Mouse (Mus musculus) midbrain, embryonic 13.5 days (tissue): ENCODE measurements around the gene Gm10553. TPM values are rescaled to one million over a fixed set of nuclear protein-coding genes. Genes with fewer than 3 reads are reported as not detected.
"Not testable (repeated sequence)": the region's sequence is repeated elsewhere in the genome, so short reads cannot be mapped to it uniquely, and the experiment has no call there.

ENCODE experiments used
- ATAC-seq: fragments of 200-750 bp; cut with Nextera tagmentation; 2 replicates; pipeline ENCODE4 v1.8.0; 2017; ENCODE audit warnings: mild to moderate bottlenecking, moderate TSS enrichment, moderate library complexity
- H3K27ac ChIP-seq: fragments of 300-500 bp; sonication (generic); 2 replicates; pipeline ENCODE4 v1.5.1; 2015; ENCODE audit warnings: inconsistent platforms, mild to moderate bottlenecking, moderate library complexity
- H3K27me3 ChIP-seq: fragments of 300-500 bp; sonication (generic); 2 replicates; pipeline ENCODE4 v1.6.1; 2015; ENCODE audit warnings: mild to moderate bottlenecking, inconsistent platforms
- H3K36me3 ChIP-seq: fragments of 300-500 bp; sonication (generic); 2 replicates; pipeline ENCODE4 v1.6.1; 2015; ENCODE audit warnings: mild to moderate bottlenecking, inconsistent platforms
- H3K4me1 ChIP-seq: fragments of 300-500 bp; sonication (generic); replicated peaks from 2 replicates; pipeline ENCODE4 v1.6.1; 2015; ENCODE audit warnings: inconsistent platforms
- H3K4me2 ChIP-seq: fragments of 300-500 bp; sonication (generic); replicated peaks from 2 replicates; pipeline ENCODE4 v1.6.1; 2015; ENCODE audit warnings: moderate library complexity, mild to moderate bottlenecking, inconsistent platforms
- H3K4me3 ChIP-seq: fragments of 300-500 bp; sonication (generic); replicated peaks from 2 replicates; pipeline ENCODE4 v1.5.1; 2015; ENCODE audit warnings: mild to moderate bottlenecking, inconsistent platforms
- H3K9ac ChIP-seq: fragments of 300-500 bp; sonication (generic); replicated peaks from 2 replicates; pipeline ENCODE4 v1.6.1; 2015; ENCODE audit warnings: mild to moderate bottlenecking, inconsistent platforms
- H3K9me3 ChIP-seq: fragments of 300-500 bp; sonication (generic); 2 replicates; pipeline ENCODE4 v1.6.1; 2016; ENCODE audit warnings: mild to moderate bottlenecking, inconsistent platforms
- WGBS: fragments of 180-500 bp; shearing (Covaris S2); methylation state at CpG from one replicate; pipeline ENCODE4 v1.1.7; 2015; 5-methylcytosine and 5-hydroxymethylcytosine counted together
- polyA plus RNA-seq: library from polyadenylated mRNA; unstranded; fragments of >200 nt; fragmentation: Nextera tagmentation; extraction: Ambion mirVana; gene quantifications from 2 replicates; pipeline ENCODE4 v1.2.1, GENCODE M21; 2015

Gene Gm10553
- not detected in 2 replicates for polyA plus RNA-seq

DNA sequence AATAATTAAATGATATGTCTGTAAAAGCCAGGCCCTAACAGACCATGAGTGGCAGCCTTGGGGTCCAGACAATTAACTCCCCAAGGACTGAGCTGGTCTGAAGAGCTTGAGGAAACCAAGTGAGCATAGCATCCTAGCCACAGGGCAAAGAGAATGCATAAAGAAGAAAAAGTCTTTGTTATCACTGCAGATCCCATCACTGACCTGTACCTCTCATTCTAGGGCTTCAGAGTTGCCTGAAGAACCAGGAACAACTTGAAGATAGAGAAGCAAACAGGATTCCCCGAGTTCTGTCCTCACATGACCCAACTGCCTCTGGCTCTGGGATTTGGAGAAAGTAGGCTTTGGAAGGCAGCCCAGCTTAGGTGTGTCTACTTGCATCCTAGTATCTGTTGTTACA lies at the start of gene Gm10553:
Gene Gm10553 (plus strand): TSS at position 301 of the 400 bp plus-strand sequence.
- H3K27me3 ChIP-seq, ATAC-seq: not testable (repeated sequence)

DNA sequence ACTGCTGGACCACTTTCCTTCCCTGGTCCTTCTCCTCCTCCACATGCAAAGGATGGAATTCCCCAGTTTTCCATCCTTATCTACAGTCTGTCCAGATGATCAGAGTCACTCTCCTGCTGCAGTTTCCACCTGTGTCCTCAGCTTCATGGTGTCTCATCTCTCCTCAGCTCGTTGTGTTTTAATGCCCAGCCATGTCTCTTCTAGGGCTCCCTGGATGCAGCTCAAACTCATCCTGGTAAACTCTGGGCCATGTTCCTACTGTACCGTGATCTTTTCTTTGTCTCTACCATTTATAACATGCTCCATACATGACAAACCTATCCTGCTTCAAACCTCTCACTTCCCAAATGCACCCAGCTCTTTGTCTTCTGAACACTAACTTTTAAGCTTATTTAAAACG lies 28.3 kb upstream of the Gm10553 start:
- 58% methylated on average over 3 of the region's 3 CpGs for WGBS
- not testable (repeated sequence) for H3K4me3 ChIP-seq, H3K36me3 ChIP-seq, H3K9ac ChIP-seq, H3K4me1 ChIP-seq, ATAC-seq, H3K27me3 ChIP-seq, H3K27ac ChIP-seq, H3K4me2 ChIP-seq, H3K9me3 ChIP-seq

More for the DNA sequence above, at the start of gene Gm10553:
- not testable (repeated sequence) for H3K4me1 ChIP-seq, H3K9ac ChIP-seq, H3K4me3 ChIP-seq, H3K9me3 ChIP-seq, H3K27ac ChIP-seq, H3K4me2 ChIP-seq, H3K36me3 ChIP-seq
- 80% methylated on average over 1 of the region's 1 CpGs for WGBS

GRCm38 (mm10) chr1:85073099-85073498 lies 26.9 kb upstream of the Gm10553 start:
- 71% methylated on average over 3 of the region's 3 CpGs for WGBS
- not testable (repeated sequence) for H3K4me2 ChIP-seq, ATAC-seq, H3K4me3 ChIP-seq, H3K27ac ChIP-seq, H3K4me1 ChIP-seq, H3K27me3 ChIP-seq, H3K9me3 ChIP-seq, H3K36me3 ChIP-seq, H3K9ac ChIP-seq

DNA sequence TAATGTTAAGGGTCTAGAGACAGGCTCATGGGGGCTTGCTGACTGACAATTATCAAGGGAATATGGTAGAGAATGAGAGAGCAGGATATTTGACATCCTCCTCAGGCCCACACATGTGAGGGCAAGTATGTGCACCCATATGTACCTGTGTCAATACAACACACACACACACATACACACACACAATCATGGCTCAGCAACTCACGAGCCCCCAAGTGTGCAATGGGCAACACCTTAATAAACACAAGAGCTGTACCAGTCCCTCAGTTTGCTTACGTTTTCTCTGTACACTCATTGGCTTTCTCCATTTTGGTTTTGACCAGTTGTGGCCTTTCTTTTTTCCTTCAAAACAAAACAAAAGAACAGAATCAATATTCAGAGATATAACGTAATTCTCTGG lies 15.2 kb upstream of the Gm10553 start:
- not testable (repeated sequence) for H3K9ac ChIP-seq, H3K9me3 ChIP-seq, H3K4me1 ChIP-seq, H3K27me3 ChIP-seq, ATAC-seq, H3K4me2 ChIP-seq, H3K27ac ChIP-seq, H3K4me3 ChIP-seq, H3K36me3 ChIP-seq
- WGBS = 56% methylated on average over 3 of the region's 3 CpGs

DNA sequence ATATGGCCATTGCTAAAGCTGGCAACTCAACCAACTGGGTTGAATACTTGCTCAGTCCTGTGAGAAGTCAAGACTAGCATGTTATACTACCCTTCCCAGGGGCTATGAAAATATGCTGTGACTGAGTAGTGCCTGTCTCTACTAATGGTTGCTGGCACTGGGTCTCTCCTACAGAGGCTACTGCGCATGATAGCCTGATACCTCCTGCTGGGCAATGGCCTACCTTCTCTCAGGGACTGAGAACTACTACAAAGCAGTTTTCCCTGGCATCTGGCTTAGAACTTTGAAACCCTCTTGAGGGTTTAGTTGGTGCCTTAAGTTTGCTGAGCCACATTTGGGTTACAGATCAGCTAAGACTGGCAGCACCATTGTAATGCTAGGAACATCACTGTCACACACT lies 13.8 kb upstream of the Gm10553 start:
- 67% methylated on average over 1 of the region's 1 CpGs for WGBS
- H3K27me3 ChIP-seq, H3K9me3 ChIP-seq, H3K4me1 ChIP-seq, H3K4me2 ChIP-seq, H3K9ac ChIP-seq, ATAC-seq, H3K4me3 ChIP-seq, H3K36me3 ChIP-seq, H3K27ac ChIP-seq: not testable (repeated sequence)

DNA sequence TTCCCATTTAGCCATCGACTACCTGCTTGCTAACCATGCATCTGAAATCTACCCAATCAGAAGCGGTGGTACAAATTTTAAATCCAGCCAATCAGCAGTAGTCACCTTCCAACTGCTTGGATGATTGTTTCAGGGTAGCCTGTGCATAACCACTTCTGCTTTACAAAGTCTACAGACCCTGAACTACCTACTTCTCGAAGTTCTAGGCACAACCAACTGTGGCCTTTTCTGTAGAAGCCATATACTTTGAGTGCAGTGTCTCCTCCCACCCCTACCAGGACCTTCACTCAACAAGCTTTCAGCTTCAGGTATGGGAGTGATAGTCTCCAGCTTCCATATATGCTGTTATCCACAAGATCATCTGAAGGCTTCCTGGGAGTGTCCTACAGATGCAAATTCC lies 7.8 kb upstream of the Gm10553 start:
- not testable (repeated sequence) for H3K27ac ChIP-seq, H3K9me3 ChIP-seq, H3K9ac ChIP-seq, H3K27me3 ChIP-seq, H3K4me2 ChIP-seq, H3K36me3 ChIP-seq, H3K4me1 ChIP-seq, H3K4me3 ChIP-seq, ATAC-seq
- 48% methylated on average over 1 of the region's 3 CpGs for WGBS

- not testable (repeated sequence) for ATAC-seq, H3K4me1 ChIP-seq, H3K9me3 ChIP-seq, H3K27me3 ChIP-seq, H3K4me2 ChIP-seq, H3K4me3 ChIP-seq, H3K9ac ChIP-seq, H3K27ac ChIP-seq, H3K36me3 ChIP-seq
- 85% methylated on average over 6 of the region's 7 CpGs for WGBS
These were observed 6.9 kb upstream of the Gm10553 start for GRCm38 (mm10) chr1:85093011-85093572.

DNA sequence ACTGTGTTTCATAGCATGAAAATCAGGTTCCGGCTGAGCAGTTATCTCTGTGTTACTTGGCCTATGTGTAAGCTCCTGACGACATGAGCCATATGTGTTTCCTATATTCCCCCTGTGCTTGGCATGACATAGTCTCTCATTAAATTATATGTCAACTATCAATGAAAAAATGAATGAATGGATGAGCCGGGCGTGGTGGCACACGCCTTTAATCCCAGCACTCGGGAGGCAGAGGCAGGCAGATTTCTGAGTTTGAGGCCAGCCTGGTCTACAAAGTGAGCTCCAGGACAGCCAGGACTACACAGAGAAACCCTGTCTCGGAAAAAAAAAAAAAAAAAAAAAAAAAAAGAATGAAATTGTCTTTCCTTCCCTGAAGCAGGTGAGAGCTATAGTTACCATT lies 883 bp upstream of the Gm10553 start:
- H3K27me3 ChIP-seq, ATAC-seq, H3K9me3 ChIP-seq, H3K4me1 ChIP-seq, H3K36me3 ChIP-seq, H3K9ac ChIP-seq, H3K4me3 ChIP-seq, H3K27ac ChIP-seq, H3K4me2 ChIP-seq: not testable (repeated sequence)
- WGBS = 78% methylated on average over 7 of the region's 7 CpGs

DNA sequence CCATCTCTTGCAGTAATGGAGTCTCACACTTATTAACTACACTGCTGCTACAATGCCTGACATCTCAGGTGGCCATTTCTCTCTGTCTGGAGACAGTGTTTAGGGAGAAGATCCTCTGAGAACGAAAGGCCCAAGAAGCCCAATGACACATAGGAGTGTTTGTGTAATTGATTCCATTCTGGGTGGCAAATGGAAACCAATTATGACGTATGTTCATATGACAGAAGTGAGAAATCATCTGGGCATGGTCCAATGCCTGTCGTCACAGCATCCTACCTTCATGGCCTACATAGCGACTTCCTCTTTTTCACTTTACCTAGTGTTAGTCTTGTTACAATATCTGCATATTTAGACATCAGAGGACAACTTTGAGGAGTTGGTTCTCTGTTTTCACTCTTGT lies 1.8 kb downstream of the Gm10553 start:
- WGBS = 84% methylated on average over 4 of the region's 4 CpGs
- not testable (repeated sequence) for ATAC-seq, H3K4me3 ChIP-seq, H3K9ac ChIP-seq, H3K36me3 ChIP-seq, H3K4me1 ChIP-seq, H3K27me3 ChIP-seq, H3K9me3 ChIP-seq, H3K27ac ChIP-seq, H3K4me2 ChIP-seq

- H3K9me3 ChIP-seq, ATAC-seq, H3K4me3 ChIP-seq, H3K4me2 ChIP-seq, H3K4me1 ChIP-seq, H3K27me3 ChIP-seq, H3K36me3 ChIP-seq, H3K27ac ChIP-seq, H3K9ac ChIP-seq: not testable (repeated sequence)
- WGBS = 88% methylated on average over 4 of the region's 4 CpGs
These were observed 5.4 kb downstream of the Gm10553 start for GRCm38 (mm10) chr1:85105336-85105735.

- not testable (repeated sequence) for ATAC-seq, H3K4me3 ChIP-seq, H3K9me3 ChIP-seq, H3K4me1 ChIP-seq, H3K36me3 ChIP-seq, H3K4me2 ChIP-seq, H3K9ac ChIP-seq, H3K27ac ChIP-seq, H3K27me3 ChIP-seq
- 67% methylated on average over 5 of the region's 6 CpGs for WGBS
These were observed 6.0 kb downstream of the Gm10553 start for GRCm38 (mm10) chr1:85106013-85106412.

GRCm38 (mm10) chr1:85109753-85110152 lies 9.8 kb downstream of the Gm10553 start, which contains the start of gene A530032D15Rik:
TSS of gene A530032D15Rik (minus strand) at chr1:85109853.
- ATAC-seq = not testable (repeated sequence)
- WGBS = 100% methylated on average over 1 of the region's 7 CpGs

DNA sequence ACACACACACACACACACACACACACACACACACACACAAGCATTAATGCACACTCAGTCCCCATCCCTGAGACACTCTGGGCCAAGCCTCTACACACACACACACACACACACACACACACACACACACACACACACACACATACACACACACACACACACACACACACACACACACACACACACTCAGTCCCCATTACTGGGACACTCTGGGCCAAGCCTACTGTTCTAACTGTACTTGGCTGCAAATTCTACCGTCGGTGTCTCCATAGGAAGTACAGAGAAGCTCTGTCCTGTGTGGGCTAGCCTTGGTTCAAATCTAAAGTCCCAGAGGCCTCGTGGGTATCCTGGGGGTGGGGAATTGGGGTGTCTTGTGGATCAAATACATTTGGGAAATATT lies 10.9 kb downstream of the Gm10553 start:
- H3K4me1 ChIP-seq, H3K9me3 ChIP-seq, H3K9ac ChIP-seq, H3K4me2 ChIP-seq, H3K4me3 ChIP-seq, H3K27me3 ChIP-seq, H3K36me3 ChIP-seq, ATAC-seq, H3K27ac ChIP-seq: not testable (repeated sequence)
- WGBS = 83% methylated on average over 3 of the region's 3 CpGs

More at GRCm38 (mm10) chr1:85109753-85110152, 9.8 kb downstream of the Gm10553 start, which contains the start of gene A530032D15Rik:
- not testable (repeated sequence) for H3K4me2 ChIP-seq, H3K36me3 ChIP-seq, H3K9me3 ChIP-seq, H3K27me3 ChIP-seq, H3K4me1 ChIP-seq, H3K27ac ChIP-seq, H3K9ac ChIP-seq, H3K4me3 ChIP-seq
